Mouse (Mus musculus): ENCODE measurements around the gene Pcf11.

Gene Pcf11

GRCm38 (mm10) chr7:92636295-92637011, 33.3 kb downstream of the Pcf11 start:
- no peak for DNase-seq

- peak; percentile 58 to 63 for DNase-seq
These were observed 39.6 kb downstream of the Pcf11 start for GRCm38 (mm10) chr7:92630167-92630566.

- DNase-seq, result peak in 1 of 2 experiments; percentile 34
These were observed 45.2 kb downstream of the Pcf11 start for GRCm38 (mm10) chr7:92624488-92624887.

GRCm38 (mm10) chr7:92610830-92611229, 58.9 kb downstream of the Pcf11 start:
- DNase-seq, result no peak

GRCm38 (mm10) chr7:92604961-92605360, 64.8 kb downstream of the Pcf11 start:
- no peak for DNase-seq
